21 mouse cellular contexts compared by ENCODE assay signal in the genomic region with DNA sequence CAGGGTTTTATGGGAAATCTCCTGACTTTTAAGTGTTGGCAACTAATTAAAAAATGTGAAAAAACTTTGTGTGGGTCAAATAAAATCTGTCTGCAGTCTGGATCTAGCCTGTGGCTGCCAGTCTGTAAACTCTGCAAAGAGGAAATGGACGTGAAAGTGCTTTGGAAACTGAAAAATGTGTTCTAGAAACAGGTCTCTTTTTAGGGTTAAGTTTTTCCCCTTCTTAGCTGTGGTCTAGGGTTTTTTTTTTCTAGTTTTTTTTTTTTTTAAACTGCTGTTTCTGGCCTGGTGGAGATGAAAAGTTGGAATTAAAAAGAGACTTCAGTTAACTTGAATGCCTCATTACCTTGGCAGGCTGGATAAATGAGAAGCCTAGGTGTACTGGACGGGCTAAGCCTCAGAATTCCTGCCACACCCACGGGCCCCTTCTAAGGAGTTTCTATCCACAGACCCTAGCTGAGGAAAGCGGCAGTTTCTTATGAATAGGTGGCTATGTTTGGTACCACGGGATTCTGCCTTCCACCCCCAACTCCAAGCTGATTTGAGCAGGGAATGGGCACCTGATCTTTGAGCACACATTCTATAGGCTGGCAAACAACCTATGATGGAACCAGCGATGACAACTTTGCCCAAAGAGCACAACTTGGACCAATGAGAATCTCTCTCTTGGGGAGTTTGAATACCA. TPM values are rescaled to one million over a fixed set of nuclear protein-coding genes. Genes with fewer than 3 reads are reported as not detected.
DNase-seq lines count a peak whose midpoint lies in the region; ATAC-seq and TF ChIP-seq lines count a peak whose summit lies in the region.
"Had no signal": no experiment of that assay in that cellular context is flagged by ENCODE, and none has a peak within 500 bp of the region (broad histone marks: within the 10 kb centered on the region; RNA-seq: fewer than 3 reads in every experiment).

No protein-coding gene starts in this region.

- peak; percentile 58 for TF ChIP-seq EP300 in CH12.LX (IDR thresholded peaks at IDR 0.05; ENCODE audit: low read length)

- TF ChIP-seq POLR2A in CH12.LX (IDR thresholded peaks at IDR 0.05; ENCODE audit: low read depth, low read length) = no peak
- TF ChIP-seq POLR2A in limb, embryonic 14.5 days (IDR thresholded peaks at IDR 0.05; ENCODE audit: borderline replicate concordance, extremely low read depth, insufficient read depth, insufficient read length) = no peak

- in situ Hi-C loops in CH12.LX (cut with MboI; ENCODE audit: low pct_ligation_motif_present, low pct_unique_long_range_greater_than_20kb, low sequenced_read_pairs) = loop anchor here (10.0 to 25.0 kb wide), 2 partner anchors 196 to 354 kb away; no protein-coding TSS in a partner anchor

- no peak for TF ChIP-seq CTCF in CH12.LX (conservative IDR thresholded peaks at IDR 0.05 in 1 of 2, IDR thresholded peaks at IDR 0.05 in 1 of 2; ENCODE audit: low read depth in 2 of 2, low read length in 2 of 2)

- no peak for TF ChIP-seq RAD21 in CH12.LX (IDR thresholded peaks at IDR 0.05; ENCODE audit: low read depth, low read length)

- intact Hi-C loops in left cerebral cortex, postnatal 25 days (cut with DNase I) = no loop called here

- 66% methylated on average over 6 of the region's 6 CpGs for WGBS in embryonic facial prominence, embryonic 14.5 days
- 73% methylated on average over 6 of the region's 6 CpGs for WGBS in embryonic facial prominence, embryonic 10.5 days
- 53% methylated on average over 6 of the region's 6 CpGs for WGBS in limb, embryonic 14.5 days

- H3K9me3 ChIP-seq in embryonic facial prominence, embryonic 14.5 days (ENCODE audit: control insufficient read depth, low read length) = no peaks in the 10 kb centered on the region
- no peaks in the 10 kb centered on the region for H3K9me3 ChIP-seq in embryonic facial prominence, embryonic 10.5 days
- H3K9me3 ChIP-seq in CH12.LX (replicated peaks; ENCODE audit: low read length) = no peaks in the 10 kb centered on the region
- no peaks in the 10 kb centered on the region for H3K9me3 ChIP-seq in limb, embryonic 14.5 days (ENCODE audit: control insufficient read depth, low read length)
- H3K9me3 ChIP-seq: embryonic facial prominence, embryonic 13.5 days; forebrain, embryonic 13.5 days; forebrain, embryonic 15.5 days had no signal

- H3K79me2 ChIP-seq in CH12.LX (replicated peaks; ENCODE audit: control insufficient read depth, extremely low read depth, insufficient read depth, poor library complexity, severe bottlenecking) = no peaks in the 10 kb centered on the region

- H3K4me3 ChIP-seq in embryonic facial prominence, embryonic 14.5 days (ENCODE audit: low read depth, low read length) = no peak overlapping the region
- no peak overlapping the region for H3K4me3 ChIP-seq in embryonic facial prominence, embryonic 10.5 days
- H3K4me3 ChIP-seq in CH12.LX (replicated peaks in 1 of 3; ENCODE audit: low read depth in 2 of 3, low read length in 2 of 3, poor library complexity in 1 of 3) = no peak overlapping the region
- H3K4me3 ChIP-seq in limb, embryonic 14.5 days (replicated peaks; ENCODE audit: low read length) = no peak overlapping the region
- H3K4me3 ChIP-seq: embryonic facial prominence, embryonic 13.5 days; forebrain, embryonic 13.5 days; forebrain, embryonic 15.5 days had no signal

- no peaks in the 10 kb centered on the region for H3K36me3 ChIP-seq in embryonic facial prominence, embryonic 14.5 days (ENCODE audit: control insufficient read depth, insufficient read depth, low read length)
- H3K36me3 ChIP-seq in embryonic facial prominence, embryonic 10.5 days (replicated peaks) = no peaks in the 10 kb centered on the region
- H3K36me3 ChIP-seq in CH12.LX (replicated peaks in 1 of 2; ENCODE audit: control insufficient read depth in 1 of 2, insufficient read depth in 1 of 2, low read length in 1 of 2) = no peaks in the 10 kb centered on the region
- no peaks in the 10 kb centered on the region for H3K36me3 ChIP-seq in limb, embryonic 14.5 days (ENCODE audit: control insufficient read depth, insufficient read depth, low read length)
- H3K36me3 ChIP-seq: embryonic facial prominence, embryonic 13.5 days; forebrain, embryonic 15.5 days had no signal

- H3K4me2 ChIP-seq in embryonic facial prominence, embryonic 14.5 days (ENCODE audit: low read depth, low read length) = no peak overlapping the region
- peak overlapping the region; percentile 22; the same call in 1 of the 2 replicates for H3K4me2 ChIP-seq in CH12.LX (ENCODE audit: insufficient read depth, low read depth, poor library complexity, severe bottlenecking)
- H3K4me2 ChIP-seq in limb, embryonic 14.5 days (replicated peaks; ENCODE audit: low read depth, low read length, severe bottlenecking) = no peak overlapping the region
- H3K4me2 ChIP-seq: embryonic facial prominence, embryonic 13.5 days; forebrain, embryonic 13.5 days; forebrain, embryonic 15.5 days had no signal

- H3K9ac ChIP-seq in embryonic facial prominence, embryonic 14.5 days (ENCODE audit: low read depth, low read length) = no peak overlapping the region
- no peak overlapping the region for H3K9ac ChIP-seq in CH12.LX (ENCODE audit: insufficient read depth, low read depth)
- no peak overlapping the region for H3K9ac ChIP-seq in limb, embryonic 14.5 days (ENCODE audit: low read depth, low read length, severe bottlenecking)
- H3K9ac ChIP-seq: embryonic facial prominence, embryonic 13.5 days; forebrain, embryonic 13.5 days; forebrain, embryonic 15.5 days; forebrain, postnatal 0 days had no signal

- H3K27me3 ChIP-seq in embryonic facial prominence, embryonic 14.5 days (replicated peaks; ENCODE audit: control insufficient read depth, insufficient read depth, low read length) = 0 out of 2 replicates have a peak, but pooled peaks cover 19% of the 10 kb centered on the region
- H3K27me3 ChIP-seq in embryonic facial prominence, embryonic 10.5 days (replicated peaks; ENCODE audit: low read depth, poor library complexity, severe bottlenecking) = peaks cover 93% of the 10 kb centered on the region
- H3K27me3 ChIP-seq in CH12.LX (replicated peaks) = no peaks in the 10 kb centered on the region
- H3K27me3 ChIP-seq in limb, embryonic 14.5 days (ENCODE audit: control insufficient read depth, insufficient read depth, low read length) = no peaks in the 10 kb centered on the region
- H3K27me3 ChIP-seq: forebrain, embryonic 15.5 days had no signal

- dilution Hi-C loops in CH12.LX (cut with MboI; ENCODE audit: extremely low pct_ligation_motif_present, extremely low pct_unique_long_range_greater_than_20kb, low sequenced_read_pairs) = no loop called here

- H3K27ac ChIP-seq in embryonic facial prominence, embryonic 14.5 days (replicated peaks; ENCODE audit: low read depth, low read length) = no peak overlapping the region; the same call in 1 of the 2 replicates
- no peak overlapping the region for H3K27ac ChIP-seq in embryonic facial prominence, embryonic 10.5 days (replicated peaks)
- no peak overlapping the region for H3K27ac ChIP-seq in CH12.LX (ENCODE audit: insufficient read depth, low read depth)
- H3K27ac ChIP-seq in limb, embryonic 14.5 days (replicated peaks; ENCODE audit: low read depth, low read length) = peak overlapping the region; percentile 52; the same call in 1 of the 2 replicates
- H3K27ac ChIP-seq: embryonic facial prominence, embryonic 13.5 days; forebrain, embryonic 13.5 days; forebrain, embryonic 15.5 days had no signal

- DNase-seq in embryonic facial prominence, embryonic 14.5 days (ENCODE audit: low spot score) = peak; percentile 13
- no peak for DNase-seq in embryonic facial prominence, embryonic 10.5 days (ENCODE audit: low spot score)
- peak; percentile 39 for DNase-seq in CH12.LX (ENCODE audit: extremely low read depth)
- DNase-seq in limb, embryonic 14.5 days (ENCODE audit: low spot score) = peak; percentile 25
- DNase-seq in cerebellum, adult 11 months = no peak
- DNase-seq in left cerebral cortex, postnatal 25 days (ENCODE audit: low spot score in 2 of 2) = no peak
- DNase-seq: adrenal gland, adult 8-10 months; adrenal gland, postnatal 14 days; adrenal gland, postnatal 36 days; B cell, adult 2 months; cerebellum, adult 18-20 months; cerebellum, adult 8-10 months; cerebellum, adult 9-11 months; cerebellum, postnatal 14 days; forebrain, postnatal 0 days had no signal

- ATAC-seq in embryonic facial prominence, embryonic 14.5 days (ENCODE audit: low read depth) = no peak
- 0 out of 2 replicates have a peak, but pooled peaks have one; percentile 15 for ATAC-seq in limb, embryonic 14.5 days (ENCODE audit: low FRiP score, low read depth)
- ATAC-seq: CD4-positive, CD25-positive, alpha-beta regulatory T cell, adult 4 months; forebrain, embryonic 13.5 days; forebrain, embryonic 15.5 days; forebrain, postnatal 0 days had no signal

- H3K4me1 ChIP-seq in embryonic facial prominence, embryonic 14.5 days (ENCODE audit: control insufficient read depth, insufficient read depth, low read length) = no peaks in the 10 kb centered on the region
- no peaks in the 10 kb centered on the region for H3K4me1 ChIP-seq in embryonic facial prominence, embryonic 10.5 days
- peaks cover 0 to 11% of the 10 kb centered on the region in 2 experiments; a peak in 1 of 4 replicates for H3K4me1 ChIP-seq in CH12.LX (ENCODE audit: control insufficient read depth in 1 of 2, insufficient read depth in 2 of 2)
- H3K4me1 ChIP-seq in limb, embryonic 14.5 days (ENCODE audit: control insufficient read depth, insufficient read depth, low read length) = no peaks in the 10 kb centered on the region
- H3K4me1 ChIP-seq: embryonic facial prominence, embryonic 13.5 days; forebrain, embryonic 13.5 days; forebrain, embryonic 15.5 days had no signal

TF ChIP-seq in CH12.LX, 34 proteins besides CTCF, POLR2A, EP300 and RAD21 (continues in another document):
- TF ChIP-seq NRF1 (IDR thresholded peaks at IDR 0.05; ENCODE audit: low read depth, low read length) (no peak), MEF2A (IDR thresholded peaks at IDR 0.05; ENCODE audit: borderline replicate concordance, low read depth, low read length) (0 out of 2 replicates have a peak, but pooled peaks have one; percentile 22), ZC3H11A (IDR thresholded peaks at IDR 0.05; ENCODE audit: low read depth, low read length) (no peak), USF1 (IDR thresholded peaks at IDR 0.05; ENCODE audit: low read depth, low read length) (peak; percentile 19; the same call in 1 of the 2 replicates), USF2 (conservative IDR thresholded peaks at IDR 0.05; ENCODE audit: low read depth, low read length) (no peak), JUND (conservative IDR thresholded peaks at IDR 0.05; ENCODE audit: low read depth, low read length) (no peak)

RNA-seq across cellular contexts. Expression of a gene that starts 8.3 kb away (rescaled TPM):
- 2.0 and 2.4 TPM in 2 replicates for polyA plus RNA-seq in embryonic facial prominence, embryonic 14.5 days (2014; fragmentation: Nextera tagmentation; extraction: Ambion mirVana)
- polyA plus RNA-seq in embryonic facial prominence, embryonic 10.5 days (2016; fragmentation: Nextera tagmentation; extraction: Ambion mirVana) = 0.18 and 0.27 TPM in 2 replicates
- total RNA-seq in CH12.LX (2012; rRNA removed) (0.13 and 0.17 TPM in 2 replicates), CH12.LX (2014; rRNA removed) (0.20 and 0.24 TPM in 2 replicates)
- polyA plus RNA-seq in CH12.LX (2012; ENCODE audit: insufficient read length, low read depth) = 0.42 and 0.63 TPM in 2 replicates
- polyA plus RNA-seq in limb, embryonic 14.5 days (2012; rRNA removed) = 2.5 and 3.5 TPM in 2 replicates
- 0.93 and 1.6 TPM in 2 replicates for polyA plus RNA-seq in limb, embryonic 14.5 days (2014; fragmentation: Nextera tagmentation; extraction: Ambion mirVana)
- total RNA-seq in left cerebral cortex, postnatal 25 days (2021) = 1 to 10 TPM; 1.0 to 1.3 TPM
- total RNA-seq: ES-E14, MEL had no signal
- polyA plus RNA-seq: CD4-positive, CD25-positive, alpha-beta regulatory T cell, adult 4 months had no signal

Comparison
In these comparisons a context has a peak if more than half of its experiments do, and no peak if none do; other contexts are left out.
1. DNase-seq: peak in embryonic facial prominence, embryonic 14.5 days (single experiment), CH12.LX (single experiment) and limb, embryonic 14.5 days (single experiment); none in embryonic facial prominence, embryonic 10.5 days (single experiment), cerebellum, adult 11 months (single experiment) and left cerebral cortex, postnatal 25 days (0 of 2).